Mouse (Mus musculus) myocyte (in vitro differentiated cells): ENCODE measurements around the gene Ndufa4l2.

ENCODE experiments used
- CEBPB ChIP-seq: IDR thresholded peaks from 2 replicates; pipeline ENCODE4 v1.6.1; 2011; ENCODE audit warnings: mild to moderate bottlenecking, moderate library complexity; ENCODE audit not compliant: poor library complexity, insufficient read depth, severe bottlenecking
- MAX ChIP-seq: IDR thresholded peaks from one replicate; pipeline ENCODE4 v1.6.1; 2011; ENCODE audit warnings: low read depth, mild to moderate bottlenecking, control low read depth
- POLR2A ChIP-seq: IDR thresholded peaks from one replicate; pipeline ENCODE4 v1.6.1; 2011; ENCODE audit warnings: low read depth, mild to moderate bottlenecking, control low read depth, moderate library complexity; ENCODE audit not compliant: insufficient read length
- REST ChIP-seq: IDR thresholded peaks from one replicate; pipeline ENCODE4 v1.6.1; 2011; ENCODE audit warnings: mild to moderate bottlenecking, control low read depth, moderate library complexity; ENCODE audit not compliant: insufficient read depth, insufficient read length
- TCF12 ChIP-seq: IDR thresholded peaks from one replicate; pipeline ENCODE4 v1.6.1; 2011; ENCODE audit warnings: mild to moderate bottlenecking, control low read depth; ENCODE audit not compliant: poor library complexity, insufficient read depth, severe bottlenecking
- TCF3 ChIP-seq: IDR thresholded peaks from one replicate; pipeline ENCODE4 v1.6.1; 2011; ENCODE audit warnings: low read depth, control low read depth; ENCODE audit not compliant: insufficient read length

GRCm38 (mm10) chr10:127548236-127548635 lies 33.5 kb downstream of the Ndufa4l2 start:
- TF ChIP-seq TCF12 (no peak), POLR2A (no peak), CEBPB (no peak), REST (no peak), MAX (no peak), TCF3 (no peak)
